Mouse (Mus musculus): Measurements from ENCODE around the gene Rtkn. TPM values are rescaled to one million over a fixed set of nuclear protein-coding genes. Genes with fewer than 3 reads are reported as not detected.
A peak's percentile ranks its signal among the peaks of the same experiment; 100 is the strongest.

Rtkn gene
- total RNA-seq (2021) = 10 to 100 TPM; 36.2 to 36.5 TPM
- long read RNA-seq, partial matches to known transcripts = 1 of 34 reads
- long read RNA-seq, other reads (novel, unspliced or antisense) = 29 of 34 reads

DNA sequence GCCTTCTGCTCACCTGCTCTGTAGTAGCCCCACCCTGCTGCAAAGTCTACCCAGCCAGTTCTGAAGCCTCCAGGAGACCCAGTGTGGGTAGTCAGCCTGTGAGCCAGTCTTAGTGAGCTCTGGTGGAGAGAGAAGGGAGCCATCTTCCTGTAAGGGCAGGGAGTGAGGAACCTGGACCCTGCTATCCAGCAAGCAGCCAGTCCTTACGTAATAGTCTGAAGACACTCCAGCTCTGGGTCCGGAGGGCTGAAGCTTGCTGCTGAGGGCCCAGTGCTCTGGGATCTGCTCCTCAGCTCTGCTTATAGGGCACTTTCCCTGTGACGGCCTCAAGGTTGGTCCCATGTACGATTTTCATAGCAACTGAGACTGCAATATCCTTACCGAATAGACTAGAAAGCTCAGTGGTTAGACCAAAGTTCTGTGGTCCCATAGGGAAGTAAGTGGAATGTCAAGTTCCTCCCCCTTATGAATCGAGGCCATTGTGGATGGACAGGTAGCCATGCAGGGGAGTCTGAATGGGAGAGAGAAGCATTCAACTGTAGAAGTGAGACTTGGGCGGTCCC lies at the start of gene Rtkn:
Gene Rtkn, plus strand, starts transcription at position 513 of the 563 bp plus-strand sequence.
- DNase-seq (ENCODE audit: low spot score in 2 of 2) = no peak

DNA sequence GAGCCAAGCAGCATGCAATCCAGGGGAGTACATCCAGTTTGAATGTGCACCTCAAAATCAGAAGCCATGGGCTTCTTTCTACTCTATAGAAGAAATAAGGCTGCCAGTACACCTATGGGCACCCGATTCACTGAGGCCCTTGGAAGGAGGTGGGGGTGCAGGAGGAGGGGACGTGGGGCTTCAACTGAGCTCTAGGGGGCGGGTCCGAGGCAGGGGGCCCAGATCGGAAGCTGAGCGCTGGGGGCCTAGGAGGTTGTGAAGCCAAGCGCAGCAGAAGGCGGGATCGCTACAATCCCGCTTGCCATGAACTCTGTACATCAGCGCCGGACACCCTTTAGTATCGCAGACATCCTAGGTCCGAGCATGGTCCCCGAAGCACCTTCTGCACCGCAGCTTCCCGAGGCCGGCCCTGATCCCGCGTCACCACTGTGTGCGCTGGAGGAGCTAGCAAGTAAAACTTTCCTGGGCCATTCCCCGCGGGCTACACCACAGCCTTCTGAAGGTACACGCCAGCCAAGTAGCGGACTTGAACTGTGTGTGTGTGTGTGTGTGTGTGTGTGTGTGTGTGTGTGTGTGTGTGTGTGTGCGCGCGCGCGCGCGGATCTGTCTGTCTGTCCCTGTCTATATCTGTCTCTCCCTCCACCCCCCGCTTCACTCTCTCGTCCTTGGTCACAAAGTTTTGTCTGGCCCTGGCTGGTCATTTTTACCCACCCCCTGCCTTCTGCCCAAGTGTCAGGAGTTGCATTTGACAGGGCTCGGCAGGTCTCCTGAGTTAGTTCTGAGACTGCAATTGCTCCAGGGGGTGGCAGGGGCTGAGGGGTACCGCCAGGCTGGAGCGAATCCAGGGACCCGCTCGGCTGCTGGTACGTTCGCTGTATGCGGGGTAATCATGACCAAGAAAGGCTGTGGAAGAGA lies 48.9 kb upstream of the Rtkn start, which contains the start of gene Lbx2:
Gene Lbx2, plus strand, starts transcription at position 247 of the 915 bp plus-strand sequence.
- no peak for DNase-seq (ENCODE audit: low spot score in 2 of 2)

- DNase-seq (ENCODE audit: low spot score in 2 of 2) = no peak
Measured at GRCm38 (mm10) chr6:83087205-83087925, 47.9 kb upstream of the Rtkn start.

DNA sequence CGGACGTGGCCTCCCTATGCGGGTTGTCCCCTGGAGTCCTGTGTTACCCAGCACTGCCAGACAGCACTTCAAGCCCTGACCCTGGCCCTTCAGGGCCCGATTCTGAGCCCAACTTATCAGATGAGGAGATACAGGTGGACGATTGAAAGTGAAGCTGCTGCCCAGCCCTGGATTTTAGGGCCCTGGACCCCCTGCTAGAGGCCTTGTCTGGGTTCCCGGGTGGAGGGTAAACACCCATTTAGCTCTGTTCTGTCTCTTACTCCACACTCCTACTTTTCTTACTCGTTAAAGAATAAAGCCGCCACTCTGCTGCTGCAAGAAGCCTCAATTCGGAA lies 47.4 kb upstream of the Rtkn start:
- DNase-seq (ENCODE audit: low spot score in 2 of 2) = no peak

DNA sequence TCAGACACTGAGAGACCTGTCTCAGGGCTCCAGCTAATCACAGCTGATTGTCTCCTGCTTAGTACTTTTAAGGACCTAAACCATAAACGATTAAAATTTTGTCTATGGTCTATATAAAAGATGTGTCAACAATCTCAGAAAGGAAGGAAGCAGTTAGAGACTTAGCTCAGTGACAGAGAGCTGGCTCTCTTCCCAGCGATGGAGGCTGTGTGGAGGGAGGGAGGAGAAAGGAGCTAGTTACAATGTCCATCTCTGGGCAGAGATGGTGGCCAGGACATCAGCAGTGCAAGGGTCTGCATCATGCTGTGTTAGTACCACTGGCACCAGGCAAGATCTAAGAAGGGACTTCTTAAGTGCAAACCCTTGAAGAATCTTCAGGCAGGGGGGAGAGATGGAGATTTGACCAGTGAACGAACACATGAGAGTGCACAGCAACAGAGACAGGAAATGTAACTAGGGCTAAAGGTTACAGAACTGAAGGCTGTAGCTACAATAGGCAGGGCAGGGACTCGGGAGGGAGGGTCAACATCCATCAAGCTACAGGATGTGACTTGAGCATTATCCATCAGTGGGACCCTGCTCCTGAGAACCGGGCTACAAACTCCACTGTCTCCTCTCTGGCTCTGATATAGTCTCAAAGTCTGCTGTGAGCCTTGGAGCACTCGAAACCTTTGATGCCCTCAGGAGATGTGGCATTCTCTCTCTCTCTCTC lies 42.7 kb upstream of the Rtkn start:
- DNase-seq (ENCODE audit: low spot score in 2 of 2) = no peak

DNA sequence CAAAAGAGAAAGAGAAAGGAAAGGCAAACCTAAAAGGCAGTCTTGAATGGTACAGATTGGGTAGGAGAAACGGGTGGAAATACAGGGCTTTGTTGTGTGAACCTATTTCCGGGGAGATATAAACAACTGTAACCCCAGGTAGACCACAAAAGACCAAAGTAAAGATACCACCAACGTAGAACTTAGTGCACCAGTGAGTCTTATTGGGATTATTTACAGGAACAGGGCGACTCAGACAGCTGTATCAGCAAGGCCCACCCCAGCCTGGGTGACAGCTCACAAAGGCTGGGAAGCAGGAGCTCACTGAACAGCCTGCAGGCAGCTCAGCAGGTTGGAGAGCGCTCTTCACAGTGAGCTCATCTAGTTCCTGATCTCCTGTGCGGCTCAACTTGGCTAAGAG lies 39.3 kb upstream of the Rtkn start:
- no peak for DNase-seq (ENCODE audit: low spot score in 2 of 2)

- DNase-seq (ENCODE audit: low spot score in 2 of 2) = no peak
Measured at GRCm38 (mm10) chr6:83098411-83098810, 36.9 kb upstream of the Rtkn start.

- DNase-seq (ENCODE audit: low spot score in 2 of 2) = peak; percentile 86 to 90
Measured at GRCm38 (mm10) chr6:83101316-83101687, 34.0 kb upstream of the Rtkn start, which contains the start of the genes Ccdc142 and Gm42688. Gene Ccdc142, plus strand, starts transcription at chr6:83101601. Gene Gm42688, plus strand, starts transcription at chr6:83101617.

DNA sequence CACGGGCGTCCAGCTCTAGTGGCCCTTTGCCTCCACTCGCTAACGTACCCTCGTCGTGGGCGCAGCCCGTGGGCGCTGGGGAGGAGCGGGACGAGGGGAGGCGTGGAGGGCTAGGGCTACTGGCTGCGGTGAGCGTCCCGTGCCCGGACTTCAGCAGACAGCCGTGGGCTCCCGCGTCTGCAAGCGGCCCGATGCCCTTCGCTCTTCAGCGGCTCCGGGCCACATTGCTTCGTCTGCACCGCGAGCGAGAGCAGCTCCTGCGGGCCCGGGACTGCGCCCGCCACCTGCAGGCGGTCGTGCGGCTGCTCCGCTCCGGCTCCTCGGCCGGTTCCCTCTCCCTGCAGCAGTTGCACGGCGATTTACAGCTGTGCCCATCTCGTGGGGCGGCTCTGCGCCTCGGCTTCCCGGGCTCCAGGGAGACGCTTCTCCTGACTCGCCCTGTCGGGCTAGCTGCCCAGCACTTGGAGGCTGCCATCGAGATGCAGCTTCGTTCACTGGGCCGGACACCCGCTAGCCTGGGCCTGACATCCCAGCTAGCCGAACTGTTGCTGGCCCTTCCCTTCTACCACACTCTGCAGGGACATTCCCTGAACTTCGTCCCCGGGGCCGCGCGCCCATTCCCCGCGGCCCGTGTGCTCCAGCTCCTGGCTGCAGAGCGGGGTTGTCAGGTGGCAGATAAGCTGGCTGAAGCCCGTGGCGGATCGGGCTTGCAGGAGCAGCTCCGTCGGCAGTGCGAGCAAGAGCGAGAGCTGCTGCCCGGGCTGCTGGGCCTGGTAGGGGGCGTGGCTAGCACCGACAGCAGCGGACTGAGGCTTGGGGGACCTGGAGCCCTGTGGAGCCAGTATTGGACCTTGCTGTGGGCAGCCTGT lies 33.3 kb upstream of the Rtkn start:
- DNase-seq (ENCODE audit: low spot score in 2 of 2) = peak; percentile 63 to 75

- peak in 1 of 2 experiments; percentile 17 for DNase-seq (ENCODE audit: low spot score in 2 of 2)
Measured at GRCm38 (mm10) chr6:83103130-83103650, 32.1 kb upstream of the Rtkn start.

- no peak for DNase-seq (ENCODE audit: low spot score in 2 of 2)
Measured at GRCm38 (mm10) chr6:83104158-83104557, 31.1 kb upstream of the Rtkn start.

GRCm38 (mm10) chr6:83107566-83108400 lies 27.5 kb upstream of the Rtkn start:
- DNase-seq (ENCODE audit: low spot score in 2 of 2) = peak; percentile 77 to 78

- DNase-seq (ENCODE audit: low spot score in 2 of 2) = peak; percentile 82 to 84
Measured at GRCm38 (mm10) chr6:83108762-83109668, 26.2 kb upstream of the Rtkn start, which contains the start of gene Mrpl53. Gene Mrpl53, plus strand, starts transcription at chr6:83109040.

- DNase-seq (ENCODE audit: low spot score in 2 of 2) = no peak
Measured at GRCm38 (mm10) chr6:83111510-83112136, 23.6 kb upstream of the Rtkn start.

DNA sequence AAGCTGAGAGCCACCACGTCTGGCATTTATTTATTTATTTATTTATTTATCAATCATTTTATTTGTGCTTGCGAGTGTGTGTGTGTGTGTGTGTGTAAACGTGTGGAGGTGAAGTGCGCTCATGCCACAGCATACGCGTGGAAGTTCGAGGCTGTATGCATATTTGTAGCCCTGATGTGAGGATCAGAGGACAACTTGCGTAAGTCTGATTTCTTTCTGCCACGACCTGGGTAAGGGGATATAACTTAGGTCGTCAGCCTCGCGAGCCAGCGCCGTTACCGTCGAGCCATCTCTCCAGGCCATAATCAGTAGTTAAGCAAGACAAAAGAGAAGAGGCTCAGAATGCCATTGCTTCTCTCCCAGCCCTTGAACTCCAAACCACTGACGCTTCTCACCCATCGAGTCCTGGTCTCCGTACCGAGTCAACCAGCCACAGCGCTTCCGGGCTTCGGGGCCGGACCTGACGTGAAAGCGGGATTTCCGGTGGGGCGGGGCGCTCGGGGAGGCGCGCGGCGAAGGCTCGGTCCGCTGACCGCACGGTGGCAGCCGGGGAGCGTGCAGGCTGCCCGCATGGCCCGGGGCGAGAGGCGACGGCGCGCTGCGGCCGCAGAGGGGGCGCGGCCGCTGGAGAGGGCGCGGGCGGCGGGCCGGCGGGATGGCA lies 20.1 kb upstream of the Rtkn start, which contains the start of gene Mogs:
Gene Mogs, plus strand, starts transcription at position 486 of the 661 bp plus-strand sequence.
- peak; percentile 91 to 94 for DNase-seq (ENCODE audit: low spot score in 2 of 2)

DNA sequence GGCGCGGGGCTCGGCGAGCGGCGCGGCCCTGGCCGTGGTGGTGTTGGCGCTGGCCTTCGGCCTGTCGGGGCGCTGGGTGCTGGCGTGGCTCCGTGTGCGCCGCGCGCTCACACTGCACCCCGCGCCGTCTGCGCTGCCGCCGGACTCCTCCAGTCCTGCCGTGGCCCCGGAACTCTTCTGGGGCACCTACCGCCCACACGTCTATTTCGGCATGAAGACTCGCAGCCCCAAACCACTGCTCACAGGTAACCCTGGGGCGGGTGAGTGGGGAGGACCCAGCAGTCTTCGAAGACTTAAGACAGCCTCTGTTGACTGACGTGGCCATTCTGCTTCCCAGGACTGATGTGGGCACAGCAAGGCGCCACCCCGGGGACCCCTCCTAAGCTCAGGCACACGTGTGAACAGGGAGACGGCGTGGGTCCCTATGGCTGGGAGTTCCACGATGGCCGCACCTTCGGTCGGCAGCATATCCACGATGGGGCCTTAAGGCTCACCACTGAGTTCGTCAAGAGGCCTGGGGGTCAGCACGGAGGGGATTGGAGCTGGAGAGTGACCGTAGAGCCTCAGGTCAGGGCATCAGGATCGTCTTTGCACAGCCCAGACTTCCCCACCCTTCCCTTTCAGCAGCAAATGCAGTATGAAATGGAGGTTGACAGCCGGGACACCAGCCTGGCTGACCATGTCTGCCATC lies 19.4 kb upstream of the Rtkn start:
- no peak for DNase-seq (ENCODE audit: low spot score in 2 of 2)
